Mouse (Mus musculus) neural tube, embryonic 12.5 days (tissue): Measurements from ENCODE around the gene Cuedc2. TPM values are rescaled to one million over a fixed set of nuclear protein-coding genes. Genes with fewer than 3 reads are reported as not detected.
A peak's percentile ranks its signal among the peaks of the same experiment; 100 is the strongest.

Experiments
- ATAC-seq: fragments of 200-750 bp; cut with Nextera tagmentation; 2 replicates; pipeline ENCODE4 v1.8.0; 2017; ENCODE audit warnings: low read depth, mild to moderate bottlenecking, moderate TSS enrichment, moderate library complexity; ENCODE audit not compliant: low FRiP score
- H3K27ac ChIP-seq: fragments of 300-500 bp; sonication (generic); 2 replicates; pipeline ENCODE4 v1.5.1; 2016
- H3K27me3 ChIP-seq: fragments of 300-500 bp; sonication (generic); replicated peaks from 2 replicates; pipeline ENCODE4 v1.6.1; 2016; ENCODE audit warnings: mild to moderate bottlenecking
- H3K36me3 ChIP-seq: fragments of 300-500 bp; sonication (generic); 2 replicates; pipeline ENCODE4 v1.6.1; 2016; ENCODE audit warnings: mild to moderate bottlenecking
- H3K4me1 ChIP-seq: fragments of 300-500 bp; sonication (generic); 2 replicates; pipeline ENCODE4 v1.6.1; 2016
- H3K4me2 ChIP-seq: fragments of 300-500 bp; sonication (generic); replicated peaks from 2 replicates; pipeline ENCODE4 v1.6.1; 2016; ENCODE audit warnings: mild to moderate bottlenecking
- H3K4me3 ChIP-seq: fragments of 300-500 bp; sonication (generic); 2 replicates; pipeline ENCODE4 v1.5.1; 2016
- H3K9ac ChIP-seq: fragments of 300-500 bp; sonication (generic); 2 replicates; pipeline ENCODE4 v1.6.1; 2016; ENCODE audit warnings: mild to moderate bottlenecking
- H3K9me3 ChIP-seq: fragments of 300-500 bp; sonication (generic); 2 replicates; pipeline ENCODE4 v1.6.1; 2016; ENCODE audit warnings: mild to moderate bottlenecking
- WGBS: fragments of 180-500 bp; shearing (Covaris S2); methylation state at CpG from one replicate; pipeline ENCODE4 v1.1.7; 2016; 5-methylcytosine and 5-hydroxymethylcytosine counted together
- microRNA counts: library from miRNA; unstranded; fragments of <30 nt; microRNA quantifications from one replicate; lab custom pipeline; 2017
- microRNA-seq: library from miRNA; unstranded; fragments of <30 nt; microRNA quantifications from one replicate; pipeline ENCODE4, GENCODE M21; 2017
- polyA plus RNA-seq: library from polyadenylated mRNA; unstranded; fragments of >200 nt; fragmentation: Nextera tagmentation; extraction: Ambion mirVana; gene quantifications from 2 replicates; pipeline ENCODE4 v1.2.1, GENCODE M21; 2016

The Cuedc2 gene
- polyA plus RNA-seq, 1 experiment from 2014 or later, result 284 TPM

GRCm38 (mm10) chr19:46290535-46291105 lies 47.9 kb downstream of the Cuedc2 start:
- H3K9ac ChIP-seq, result no peak overlapping the region
- H3K36me3 ChIP-seq, result peaks cover 20% of the 10 kb centered on the region
- H3K4me2 ChIP-seq, result no peak overlapping the region
- ATAC-seq, result no peak
- no peak overlapping the region for H3K27ac ChIP-seq
- no peak overlapping the region for H3K4me3 ChIP-seq
- no peaks in the 10 kb centered on the region for H3K4me1 ChIP-seq
- 73% methylated on average over 12 of the region's 12 CpGs for WGBS
- H3K27me3 ChIP-seq, result no peaks in the 10 kb centered on the region
- no peaks in the 10 kb centered on the region for H3K9me3 ChIP-seq

GRCm38 (mm10) chr19:46287566-46287965 lies 50.9 kb downstream of the Cuedc2 start:
- peaks cover 50% of the 10 kb centered on the region for H3K36me3 ChIP-seq
- no peak for ATAC-seq
- no peak overlapping the region for H3K4me2 ChIP-seq
- no peak overlapping the region for H3K4me3 ChIP-seq
- H3K27me3 ChIP-seq, result no peaks in the 10 kb centered on the region
- no peaks in the 10 kb centered on the region for H3K9me3 ChIP-seq
- H3K27ac ChIP-seq, result no peak overlapping the region
- H3K9ac ChIP-seq, result no peak overlapping the region
- H3K4me1 ChIP-seq, result no peaks in the 10 kb centered on the region
- 88% methylated on average over 3 of the region's 3 CpGs for WGBS

- H3K36me3 ChIP-seq, result peaks cover 57% of the 10 kb centered on the region
- no peak for ATAC-seq
- no peak overlapping the region for H3K27ac ChIP-seq
- no peaks in the 10 kb centered on the region for H3K4me1 ChIP-seq
- H3K9me3 ChIP-seq, result no peaks in the 10 kb centered on the region
- no peaks in the 10 kb centered on the region for H3K27me3 ChIP-seq
- 89% methylated on average over 3 of the region's 3 CpGs for WGBS
- no peak overlapping the region for H3K4me2 ChIP-seq
- no peak overlapping the region for H3K4me3 ChIP-seq
- no peak overlapping the region for H3K9ac ChIP-seq
Measured at GRCm38 (mm10) chr19:46286926-46287325, 51.6 kb downstream of the Cuedc2 start.

GRCm38 (mm10) chr19:46286047-46286446 lies 52.5 kb downstream of the Cuedc2 start:
- no peak overlapping the region for H3K4me3 ChIP-seq
- 96% methylated on average over 6 of the region's 6 CpGs for WGBS
- no peak overlapping the region for H3K4me2 ChIP-seq
- ATAC-seq, result no peak
- no peak overlapping the region for H3K27ac ChIP-seq
- H3K9ac ChIP-seq, result no peak overlapping the region
- no peaks in the 10 kb centered on the region for H3K9me3 ChIP-seq
- H3K4me1 ChIP-seq, result no peaks in the 10 kb centered on the region
- no peaks in the 10 kb centered on the region for H3K27me3 ChIP-seq
- peaks cover 66% of the 10 kb centered on the region for H3K36me3 ChIP-seq

- no peak for ATAC-seq
- Histone ChIP-seq H3K27ac (no peak overlapping the region), H3K9me3 (no peaks in the 10 kb centered on the region), H3K27me3 (no peaks in the 10 kb centered on the region), H3K36me3 (peaks cover 69% of the 10 kb centered on the region), H3K4me2 (no peak overlapping the region), H3K9ac (no peak overlapping the region), H3K4me1 (no peaks in the 10 kb centered on the region), H3K4me3 (no peak overlapping the region)
- WGBS, result 89% methylated on average over 7 of the region's 7 CpGs
Measured at GRCm38 (mm10) chr19:46285631-46286030, 52.9 kb downstream of the Cuedc2 start.

- WGBS, result 96% methylated on average over 4 of the region's 4 CpGs
- Histone ChIP-seq H3K27ac (no peak overlapping the region), H3K4me3 (no peak overlapping the region), H3K4me2 (no peak overlapping the region), H3K27me3 (no peaks in the 10 kb centered on the region), H3K9me3 (no peaks in the 10 kb centered on the region), H3K9ac (no peak overlapping the region), H3K4me1 (no peaks in the 10 kb centered on the region), H3K36me3 (peaks cover 78% of the 10 kb centered on the region)
- ATAC-seq, result no peak
Measured at GRCm38 (mm10) chr19:46284686-46285085, 53.8 kb downstream of the Cuedc2 start.

- H3K4me3 ChIP-seq, result no peak overlapping the region
- H3K9me3 ChIP-seq, result no peaks in the 10 kb centered on the region
- H3K36me3 ChIP-seq, result peaks cover 86% of the 10 kb centered on the region
- ATAC-seq, result no peak
- no peak overlapping the region for H3K4me2 ChIP-seq
- H3K27ac ChIP-seq, result no peak overlapping the region
- H3K4me1 ChIP-seq, result no peaks in the 10 kb centered on the region
- 96% methylated on average over 11 of the region's 11 CpGs for WGBS
- H3K27me3 ChIP-seq, result no peaks in the 10 kb centered on the region
- no peak overlapping the region for H3K9ac ChIP-seq
Measured at GRCm38 (mm10) chr19:46282081-46282849, 56.2 kb downstream of the Cuedc2 start.

MicroRNAs encoded within 50 kb of the gene (microRNA counts, 519-probe panel; counts per million panel counts)
- microRNA mmu-miR-146b (lab: Ali Mortazavi, UCI), result 342 counts per million, percentile 67 among the panel's probes with 10 or more counts

Small RNAs within 50 kb of the gene (microRNA-seq; reads per million reads assigned to microRNA genes)
- gene Mir146b, result 1.1 reads per million

Other genes starting within 250 kb of the Cuedc2 start
- gene Elovl3, start 206.8 kb downstream of the Cuedc2 start, polyA plus RNA-seq, result 0.20 TPM in 1 of 2 replicates, not detected in the other
- gene Pitx3, start 190.4 kb downstream of the Cuedc2 start, polyA plus RNA-seq, result 2.7 and 3.0 TPM in 2 replicates
- 72.8 and 85.6 TPM in 2 replicates for gene Gbf1, start 186.2 kb downstream of the Cuedc2 start, polyA plus RNA-seq
- gene Nfkb2, start 34.4 kb downstream of the Cuedc2 start, polyA plus RNA-seq, result 3.9 and 4.0 TPM in 2 replicates
- gene Psd, start 11.5 kb downstream of the Cuedc2 start, polyA plus RNA-seq, result 29.9 and 31.6 TPM in 2 replicates
- gene Fbxl15, start 10.5 kb downstream of the Cuedc2 start, polyA plus RNA-seq, result 26.8 and 28.2 TPM in 2 replicates
- gene Mfsd13a, start 2.4 kb upstream of the Cuedc2 start, polyA plus RNA-seq, result 8.5 and 9.3 TPM in 2 replicates
- gene 2310034G01Rik, start 11.6 kb upstream of the Cuedc2 start, polyA plus RNA-seq, result 2.1 and 2.2 TPM in 2 replicates
- 259 and 269 TPM in 2 replicates for gene Actr1a, start 57.0 kb upstream of the Cuedc2 start, polyA plus RNA-seq
- gene Sufu, start 58.2 kb upstream of the Cuedc2 start, polyA plus RNA-seq, result 36.3 and 37.3 TPM in 2 replicates
- 39.1 and 43.0 TPM in 2 replicates for gene Trim8, start 163.0 kb upstream of the Cuedc2 start, polyA plus RNA-seq
- 190 and 194 TPM in 2 replicates for gene Arl3, start 234.5 kb upstream of the Cuedc2 start, polyA plus RNA-seq
- 11.4 and 12.2 TPM in 2 replicates for gene Sfxn2, start 234.7 kb upstream of the Cuedc2 start, polyA plus RNA-seq